Mouse (Mus musculus) megakaryocyte, embryonic 14.5 days (primary cell): ENCODE measurements around the gene Ror1.

Experiments used
- FLI1 ChIP-seq: IDR thresholded peaks from 2 replicates; pipeline ENCODE4 v1.6.1; 2012; ENCODE audit warnings: low read length, inconsistent platforms, mixed read lengths
- GATA1 ChIP-seq: IDR thresholded peaks from 3 replicates; pipeline ENCODE4 v1.6.1; 2012; ENCODE audit warnings: mixed read lengths, low read length, inconsistent platforms, borderline replicate concordance

DNA sequence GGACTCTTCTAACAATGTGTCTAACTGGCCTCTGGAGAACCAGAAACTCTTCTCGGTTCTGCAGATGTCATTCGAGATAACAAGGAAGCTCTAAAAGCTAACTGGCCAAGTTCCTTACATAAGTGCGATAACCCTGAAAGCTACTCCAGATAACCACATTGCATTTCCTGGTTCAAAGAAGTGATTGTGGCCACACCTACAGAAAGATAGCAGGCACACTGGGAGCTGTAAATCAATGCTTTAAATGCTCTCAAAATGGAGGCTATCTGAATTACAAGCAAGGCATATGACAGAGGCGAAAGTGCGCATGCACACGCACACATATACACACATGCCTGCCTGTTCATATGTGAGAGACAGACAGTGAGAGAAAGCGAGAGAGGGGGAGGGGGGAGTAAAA, 136.9 kb downstream of the Ror1 start:
- TF ChIP-seq GATA1, result no peak
- TF ChIP-seq FLI1, result no peak
